In genomic region chr7:74908311-74908962, GRCm38 (mm10) we compare ENCODE assay signal across 16 mouse cellular contexts.
DNase-seq lines count a peak whose midpoint lies in the region; ATAC-seq and TF ChIP-seq lines count a peak whose summit lies in the region.
"Had no signal": no experiment of that assay in that cellular context is flagged by ENCODE, and none has a peak within 500 bp of the region (broad histone marks: within the 10 kb centered on the region; RNA-seq: fewer than 3 reads in every experiment).

No protein-coding gene starts in this region.

- H3K27me3 ChIP-seq in MEL (ENCODE audit: control insufficient read depth in 1 of 2, insufficient read depth in 2 of 2, low read length in 2 of 2) = no peaks in the 10 kb centered on the region
- no peaks in the 10 kb centered on the region for H3K27me3 ChIP-seq in embryonic facial prominence, embryonic 11.5 days (ENCODE audit: control insufficient read depth, insufficient read depth, low read length)
- no peaks in the 10 kb centered on the region for H3K27me3 ChIP-seq in liver, postnatal 0 days (ENCODE audit: insufficient read depth, low read length)
- H3K27me3 ChIP-seq in midbrain, postnatal 0 days (ENCODE audit: insufficient read depth, low read length) = no peaks in the 10 kb centered on the region
- H3K27me3 ChIP-seq: kidney, embryonic 15.5 days had no signal

- no peaks in the 10 kb centered on the region for H3K9me3 ChIP-seq in MEL (replicated peaks; ENCODE audit: insufficient read depth, low read length)
- no peaks in the 10 kb centered on the region for H3K9me3 ChIP-seq in embryonic facial prominence, embryonic 11.5 days (replicated peaks; ENCODE audit: control insufficient read depth, low read length)
- H3K9me3 ChIP-seq in liver, postnatal 0 days (ENCODE audit: low read length) = no peaks in the 10 kb centered on the region
- H3K9me3 ChIP-seq in midbrain, postnatal 0 days (ENCODE audit: low read length) = no peaks in the 10 kb centered on the region
- H3K9me3 ChIP-seq: kidney, embryonic 15.5 days had no signal

- DNase-seq in embryo, embryonic 10 days (ENCODE audit: low spot score) = peak; percentile 33
- no peak for DNase-seq in embryo, embryonic 9.5 days (ENCODE audit: extremely low spot score)
- DNase-seq in MEL (ENCODE audit: low read depth, low spot score) = peak; percentile 73
- DNase-seq in embryonic facial prominence, embryonic 11.5 days (ENCODE audit: low spot score) = peak; percentile 73
- no peak for DNase-seq in liver, postnatal 0 days
- DNase-seq in midbrain, postnatal 0 days (ENCODE audit: low spot score) = no peak
- no peak for DNase-seq in right cerebral cortex, postnatal 10 days (ENCODE audit: low spot score in 2 of 2)
- DNase-seq in adrenal gland, postnatal 4 days (ENCODE audit: low spot score in 2 of 2) = no peak
- DNase-seq: cerebellum, adult 11-12 months; forebrain, postnatal 0 days; gastrocnemius, postnatal 14 days; lung, postnatal 14 days had no signal

- H3K4me2 ChIP-seq in embryonic facial prominence, embryonic 11.5 days (ENCODE audit: low read depth, low read length) = no peak overlapping the region
- no peak overlapping the region for H3K4me2 ChIP-seq in liver, postnatal 0 days (ENCODE audit: low read depth, low read length)
- no peak overlapping the region for H3K4me2 ChIP-seq in midbrain, postnatal 0 days (ENCODE audit: low read depth, low read length, poor library complexity, severe bottlenecking)
- H3K4me2 ChIP-seq: heart, embryonic 11.5 days; kidney, embryonic 15.5 days had no signal

- peak; percentile 61 to 67; a peak in 3 of 4 replicates for TF ChIP-seq EP300 in MEL (IDR thresholded peaks at IDR 0.05; ENCODE audit: low read depth in 1 of 2, low read length in 2 of 2)
- no peak for TF ChIP-seq EP300 in liver, postnatal 0 days (IDR thresholded peaks at IDR 0.05; ENCODE audit: low read depth)

- H3K9ac ChIP-seq in MEL (ENCODE audit: control insufficient read depth, low read depth, low read length, poor library complexity, severe bottlenecking) = no peak overlapping the region
- H3K9ac ChIP-seq in embryonic facial prominence, embryonic 11.5 days (replicated peaks; ENCODE audit: low read length) = no peak overlapping the region
- H3K9ac ChIP-seq in liver, postnatal 0 days (replicated peaks) = no peak overlapping the region
- no peak overlapping the region for H3K9ac ChIP-seq in midbrain, postnatal 0 days (replicated peaks; ENCODE audit: low read length, poor library complexity, severe bottlenecking)
- H3K9ac ChIP-seq: forebrain, postnatal 0 days; kidney, embryonic 15.5 days had no signal

- no peak for TF ChIP-seq POLR2A in MEL (IDR thresholded peaks at IDR 0.05; ENCODE audit: control insufficient read depth in 1 of 2, insufficient read depth in 1 of 2, low read depth in 1 of 2, low read length in 2 of 2, poor library complexity in 1 of 2)

- WGBS in embryonic facial prominence, embryonic 11.5 days = 51% methylated on average over 3 of the region's 3 CpGs
- WGBS in liver, postnatal 0 days (ENCODE audit: insufficient replicate concordance) = 18% methylated on average over 3 of the region's 3 CpGs
- WGBS in midbrain, postnatal 0 days = 69% methylated on average over 3 of the region's 3 CpGs

- H3K4me3 ChIP-seq in MEL (ENCODE audit: control insufficient read depth in 1 of 2, insufficient read depth in 1 of 2, low read depth in 2 of 2, low read length in 2 of 2) = no peak overlapping the region
- H3K4me3 ChIP-seq in embryonic facial prominence, embryonic 11.5 days (ENCODE audit: low read depth, low read length) = no peak overlapping the region
- H3K4me3 ChIP-seq in liver, postnatal 0 days (ENCODE audit: low read depth, low read length) = no peak overlapping the region
- no peak overlapping the region for H3K4me3 ChIP-seq in midbrain, postnatal 0 days (ENCODE audit: low read depth, low read length)
- H3K4me3 ChIP-seq: erythroblast, embryonic 14.5 days; kidney, embryonic 15.5 days had no signal

- no peak overlapping the region for H3K27ac ChIP-seq in MEL (ENCODE audit: control insufficient read depth, low read depth, low read length)
- no peak overlapping the region for H3K27ac ChIP-seq in embryonic facial prominence, embryonic 11.5 days (replicated peaks; ENCODE audit: low read depth, low read length)
- H3K27ac ChIP-seq in liver, postnatal 0 days (ENCODE audit: low read depth) = no peak overlapping the region
- H3K27ac ChIP-seq in midbrain, postnatal 0 days (ENCODE audit: low read depth, low read length) = no peak overlapping the region
- H3K27ac ChIP-seq: kidney, embryonic 15.5 days had no signal

- H3K4me1 ChIP-seq in MEL (ENCODE audit: control insufficient read depth in 1 of 2, insufficient read depth in 2 of 2, low read length in 2 of 2) = no peaks in the 10 kb centered on the region; a peak in 1 of 4 replicates
- no peaks in the 10 kb centered on the region for H3K4me1 ChIP-seq in embryonic facial prominence, embryonic 11.5 days (ENCODE audit: control insufficient read depth, insufficient read depth, low read length)
- no peaks in the 10 kb centered on the region for H3K4me1 ChIP-seq in liver, postnatal 0 days (ENCODE audit: insufficient read depth)
- H3K4me1 ChIP-seq in midbrain, postnatal 0 days (ENCODE audit: insufficient read depth, low read length) = no peaks in the 10 kb centered on the region
- H3K4me1 ChIP-seq: kidney, embryonic 15.5 days had no signal

- no peak for ATAC-seq in embryonic facial prominence, embryonic 11.5 days (replicated peaks; ENCODE audit: insufficient number of reproducible peaks, low FRiP score, low TSS enrichment, low read depth)
- peak; percentile 53; the same call in 1 of the 2 replicates for ATAC-seq in liver, postnatal 0 days
- no peak for ATAC-seq in midbrain, postnatal 0 days (ENCODE audit: low FRiP score)
- ATAC-seq: forebrain, postnatal 0 days; midbrain, embryonic 16.5 days had no signal

- no peaks in the 10 kb centered on the region for H3K79me2 ChIP-seq in MEL (ENCODE audit: control insufficient read depth, insufficient read depth, low read length, poor library complexity)

- TF ChIP-seq RAD21 in MEL (IDR thresholded peaks at IDR 0.05; ENCODE audit: low read depth, low read length) = no peak

- no peak for TF ChIP-seq CTCF in MEL (IDR thresholded peaks at IDR 0.05 in 2 of 3, conservative IDR thresholded peaks at IDR 0.05 in 1 of 3; ENCODE audit: control insufficient read depth in 1 of 3, insufficient read depth in 1 of 3, low read depth in 2 of 3, low read length in 3 of 3, poor library complexity in 1 of 3, severe bottlenecking in 1 of 3)
- no peak for TF ChIP-seq CTCF in liver, postnatal 0 days (IDR thresholded peaks at IDR 0.05; ENCODE audit: low read depth)
- TF ChIP-seq CTCF in midbrain, postnatal 0 days (IDR thresholded peaks at IDR 0.05) = no peak

- H3K36me3 ChIP-seq in MEL (ENCODE audit: control insufficient read depth in 1 of 2, insufficient read depth in 2 of 2, low read length in 2 of 2) = peaks cover 0 to 2% of the 10 kb centered on the region in 2 experiments; a peak in 2 of 4 replicates
- no peaks in the 10 kb centered on the region for H3K36me3 ChIP-seq in embryonic facial prominence, embryonic 11.5 days (replicated peaks; ENCODE audit: control insufficient read depth, insufficient read depth, low read depth, low read length)
- no peaks in the 10 kb centered on the region for H3K36me3 ChIP-seq in liver, postnatal 0 days (replicated peaks; ENCODE audit: insufficient read depth, low read length)
- H3K36me3 ChIP-seq in midbrain, postnatal 0 days (ENCODE audit: insufficient read depth, low read length) = no peaks in the 10 kb centered on the region
- H3K36me3 ChIP-seq: kidney, embryonic 15.5 days had no signal

TF ChIP-seq in MEL, 35 proteins besides CTCF, POLR2A, EP300 and RAD21:
- TF ChIP-seq ETS1 (IDR thresholded peaks at IDR 0.05; ENCODE audit: low read depth, low read length) = peak; percentile 58; the same call in 1 of the 2 replicates
- peak; percentile 41; the same call in 1 of the 2 replicates for TF ChIP-seq ZNF384 (IDR thresholded peaks at IDR 0.05; ENCODE audit: low read depth, low read length)
- TF ChIP-seq TAL1 (IDR thresholded peaks at IDR 0.05; ENCODE audit: low read length) = peak; percentile 77
- TF ChIP-seq TCF12 (IDR thresholded peaks at IDR 0.05; ENCODE audit: low read depth, low read length) = peak; percentile 51; the same call in 1 of the 2 replicates
- no peak for TF ChIP-seq MAZ (IDR thresholded peaks at IDR 0.05; ENCODE audit: low read depth, low read length)

Comparison
In these comparisons a context has a peak if more than half of its experiments do, and no peak if none do; other contexts are left out.
1. DNase-seq: peak in embryo, embryonic 10 days (single experiment), MEL (single experiment) and embryonic facial prominence, embryonic 11.5 days (single experiment); none in embryo, embryonic 9.5 days (single experiment), liver, postnatal 0 days (single experiment), midbrain, postnatal 0 days (single experiment), right cerebral cortex, postnatal 10 days (0 of 2) and adrenal gland, postnatal 4 days (0 of 2).